Mouse (Mus musculus) brown adipose tissue, adult 24 weeks (tissue): ENCODE measurements around the gene L3mbtl4. TPM values are rescaled to one million over a fixed set of nuclear protein-coding genes. Genes with fewer than 3 reads are reported as not detected.
"Not testable (repeated sequence)": the region's sequence is repeated elsewhere in the genome, so short reads cannot be mapped to it uniquely, and the experiment has no call there.

Experiments
- H3K27ac ChIP-seq: fragments of 200-500 bp; replicated peaks from 2 replicates; pipeline ENCODE4 v1.5.1; 2012; ENCODE audit warnings: low read depth, mild to moderate bottlenecking, low read length
- H3K4me1 ChIP-seq: fragments of 200-500 bp; 2 replicates; pipeline ENCODE4 v1.6.1; 2012; ENCODE audit warnings: low read length, mixed read lengths; ENCODE audit not compliant: control insufficient read depth, insufficient read depth, insufficient read length
- H3K4me3 ChIP-seq: fragments of 200-500 bp; 2 replicates; pipeline ENCODE4 v1.5.1; 2012; ENCODE audit warnings: low read depth, mild to moderate bottlenecking, low read length, moderate library complexity; ENCODE audit not compliant: insufficient read depth
- polyA plus RNA-seq: library from polyadenylated mRNA; stranded (reverse); fragments of >200 nt; gene quantifications from 2 replicates; pipeline ENCODE4 v1.2.4, GENCODE M21; 2012; ENCODE audit not compliant: missing spikeins, insufficient read depth, insufficient read length

Gene L3mbtl4
- polyA plus RNA-seq, 1 experiment: not detected

GRCm38 (mm10) chr17:68320940-68321339 lies 47.3 kb downstream of the L3mbtl4 start:
- no peak overlapping the region for H3K4me3 ChIP-seq
- H3K27ac ChIP-seq: no peak overlapping the region
- H3K4me1 ChIP-seq: no peaks in the 10 kb centered on the region

GRCm38 (mm10) chr17:68322607-68323006 lies 49.0 kb downstream of the L3mbtl4 start:
- Histone ChIP-seq H3K27ac (no peak overlapping the region), H3K4me3 (no peak overlapping the region), H3K4me1 (no peaks in the 10 kb centered on the region)

DNA sequence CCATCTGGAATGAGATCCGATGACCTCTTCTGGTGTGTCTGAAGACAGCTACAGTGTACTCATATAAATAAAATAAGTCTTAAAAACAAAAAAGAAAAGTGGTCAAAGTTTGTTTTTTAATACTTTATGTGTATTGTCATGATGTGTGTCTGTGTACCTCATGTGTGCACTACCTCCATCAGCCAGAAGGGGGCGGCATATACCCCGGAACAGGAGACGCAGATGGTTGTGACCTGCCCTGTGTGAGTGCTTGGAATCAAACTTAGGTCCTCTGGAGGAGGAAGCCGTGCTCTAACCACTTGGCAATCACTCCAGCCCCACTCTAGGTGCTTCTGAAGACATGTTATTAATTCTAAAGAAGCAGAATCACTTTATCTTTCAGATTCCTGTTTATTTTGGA lies 58.6 kb downstream of the L3mbtl4 start:
- Histone ChIP-seq H3K4me1 (no peaks in the 10 kb centered on the region), H3K27ac (no peak overlapping the region), H3K4me3 (no peak overlapping the region)

GRCm38 (mm10) chr17:68333382-68333781 lies 59.8 kb downstream of the L3mbtl4 start:
- Histone ChIP-seq H3K27ac (no peak overlapping the region), H3K4me1 (no peaks in the 10 kb centered on the region), H3K4me3 (no peak overlapping the region)

DNA sequence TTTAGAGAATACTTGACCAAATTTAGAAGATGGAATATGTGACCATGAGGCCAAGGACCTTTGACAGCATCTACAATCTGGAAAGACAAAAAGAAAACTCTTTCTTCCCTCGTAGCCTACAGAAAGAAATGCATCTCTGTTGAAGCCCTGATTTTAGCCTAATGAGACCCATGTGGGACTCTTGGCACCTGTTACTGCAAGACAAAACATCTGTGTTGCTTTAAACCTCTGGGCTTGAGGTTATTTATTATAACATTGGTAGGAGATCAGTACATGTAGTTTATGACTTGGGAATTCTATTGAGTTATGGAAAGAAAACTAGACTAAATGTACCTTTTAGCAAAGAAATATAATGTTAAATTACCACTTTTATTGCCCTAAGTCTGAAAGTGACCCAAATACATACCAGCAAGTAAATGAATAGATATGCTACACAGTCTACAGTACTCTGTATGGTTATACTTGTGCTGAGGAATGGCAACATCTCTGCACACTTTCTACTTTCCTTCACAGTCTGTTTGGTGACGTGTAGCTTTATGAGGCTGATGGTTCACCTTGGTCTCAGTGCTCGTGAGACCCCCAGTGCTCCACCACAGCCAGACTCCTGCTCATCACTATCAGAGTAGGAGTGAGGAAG lies 65.4 kb downstream of the L3mbtl4 start:
- no peak overlapping the region for H3K27ac ChIP-seq
- no peaks in the 10 kb centered on the region for H3K4me1 ChIP-seq
- no peak overlapping the region for H3K4me3 ChIP-seq

DNA sequence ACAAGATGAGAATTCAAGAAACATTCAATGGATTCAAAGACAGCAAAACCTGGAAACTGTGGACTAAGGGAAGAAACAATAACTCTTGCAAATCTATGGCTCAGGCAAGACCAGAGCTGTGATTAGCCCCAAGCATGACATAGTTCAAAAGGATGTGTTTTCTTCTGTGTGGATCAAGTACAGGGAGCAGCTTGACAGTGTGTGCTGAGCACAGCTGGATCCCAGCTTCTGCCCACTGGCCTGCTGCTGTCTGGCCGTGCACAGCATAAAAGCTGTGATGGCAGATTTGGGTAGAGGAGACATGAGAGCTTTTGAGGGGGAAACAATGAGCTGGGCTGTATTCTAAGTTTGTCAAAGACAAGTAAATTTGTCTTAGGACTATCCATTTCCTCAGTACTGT lies 84.1 kb downstream of the L3mbtl4 start:
- Histone ChIP-seq H3K4me1 (no peaks in the 10 kb centered on the region), H3K4me3 (no peak overlapping the region), H3K27ac (no peak overlapping the region)

- Histone ChIP-seq H3K27ac (no peak overlapping the region), H3K4me1 (no peaks in the 10 kb centered on the region), H3K4me3 (no peak overlapping the region)
Observed at GRCm38 (mm10) chr17:68371101-68371500, 97.5 kb downstream of the L3mbtl4 start.

GRCm38 (mm10) chr17:68388481-68388880 lies 114.9 kb downstream of the L3mbtl4 start:
- no peaks in the 10 kb centered on the region for H3K4me1 ChIP-seq
- no peak overlapping the region for H3K4me3 ChIP-seq
- no peak overlapping the region for H3K27ac ChIP-seq

DNA sequence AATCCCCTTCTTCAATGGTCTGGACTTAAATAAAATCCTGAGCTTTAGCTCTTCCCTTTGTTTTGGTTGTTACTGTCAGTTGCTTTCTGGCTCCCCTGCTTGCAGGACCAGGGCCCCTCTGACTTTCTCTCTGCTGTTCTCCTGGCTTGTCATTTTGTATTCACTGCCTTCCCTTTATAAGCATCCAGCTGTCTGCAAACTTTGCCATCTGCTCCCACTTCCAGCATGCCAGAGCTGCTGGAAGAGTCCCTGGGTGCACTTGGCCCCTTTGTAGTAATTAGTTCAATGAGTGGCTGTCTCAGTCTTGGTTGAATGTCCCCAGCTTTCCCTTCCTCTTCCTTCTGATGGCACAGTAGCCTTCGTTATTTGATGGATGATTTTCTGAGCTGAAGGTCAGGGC lies 132.4 kb downstream of the L3mbtl4 start:
- Histone ChIP-seq H3K27ac (no peak overlapping the region), H3K4me1 (no peaks in the 10 kb centered on the region), H3K4me3 (no peak overlapping the region)

DNA sequence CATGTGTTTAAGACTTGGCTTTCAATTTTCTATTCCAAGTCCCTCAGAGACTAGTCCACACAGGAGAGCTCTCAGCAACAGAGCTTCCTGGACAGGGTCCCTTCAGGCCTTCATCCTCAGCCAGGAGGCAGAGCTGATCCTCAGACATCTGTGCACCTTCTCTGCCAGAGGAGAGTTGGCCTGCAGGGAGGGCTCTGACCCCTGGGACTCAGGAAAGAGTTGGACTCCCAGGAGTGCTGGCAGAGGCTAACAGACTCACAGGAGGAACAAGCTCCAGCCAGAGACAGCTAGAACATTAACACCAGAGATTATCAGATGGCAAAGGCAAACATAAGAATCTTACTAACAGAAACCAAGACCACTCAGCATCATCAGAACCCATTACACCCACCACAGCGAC lies 133.5 kb downstream of the L3mbtl4 start:
- not testable (repeated sequence) for H3K4me1 ChIP-seq, H3K4me3 ChIP-seq, H3K27ac ChIP-seq

- no peak overlapping the region for H3K4me3 ChIP-seq
Observed at GRCm38 (mm10) chr17:68422663-68423498, 149.3 kb downstream of the L3mbtl4 start.

GRCm38 (mm10) chr17:68433576-68433975 lies 160.0 kb downstream of the L3mbtl4 start:
- no peak overlapping the region for H3K27ac ChIP-seq

More at GRCm38 (mm10) chr17:68422663-68423498, 149.3 kb downstream of the L3mbtl4 start:
- Histone ChIP-seq H3K27ac (no peak overlapping the region), H3K4me1 (no peaks in the 10 kb centered on the region)

GRCm38 (mm10) chr17:68450921-68451320 lies 177.3 kb downstream of the L3mbtl4 start:
- H3K4me1 ChIP-seq: no peaks in the 10 kb centered on the region
- no peak overlapping the region for H3K27ac ChIP-seq
- no peak overlapping the region for H3K4me3 ChIP-seq

More at GRCm38 (mm10) chr17:68433576-68433975, 160.0 kb downstream of the L3mbtl4 start:
- no peaks in the 10 kb centered on the region for H3K4me1 ChIP-seq
- no peak overlapping the region for H3K4me3 ChIP-seq

DNA sequence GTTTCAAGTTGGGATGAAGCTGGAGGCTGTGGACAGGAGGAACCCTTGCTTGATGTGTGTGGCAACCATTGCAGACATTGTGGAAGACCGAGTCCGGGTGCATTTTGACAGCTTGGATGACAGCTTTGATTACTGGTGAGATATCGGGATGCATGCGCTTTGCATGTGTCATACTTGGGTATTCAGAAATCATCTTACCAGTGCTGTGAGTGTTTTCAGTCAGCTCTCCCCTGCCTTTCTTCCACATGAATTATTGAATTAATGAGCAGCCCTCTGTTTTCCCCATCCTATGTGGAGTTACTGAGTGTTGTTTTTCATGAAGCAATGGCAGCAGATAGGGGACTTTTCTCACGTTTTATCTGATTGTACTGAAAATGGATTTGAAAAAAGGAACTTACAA lies 187.9 kb downstream of the L3mbtl4 start:
- H3K4me3 ChIP-seq: no peak overlapping the region
- no peak overlapping the region for H3K27ac ChIP-seq
- H3K4me1 ChIP-seq: no peaks in the 10 kb centered on the region

DNA sequence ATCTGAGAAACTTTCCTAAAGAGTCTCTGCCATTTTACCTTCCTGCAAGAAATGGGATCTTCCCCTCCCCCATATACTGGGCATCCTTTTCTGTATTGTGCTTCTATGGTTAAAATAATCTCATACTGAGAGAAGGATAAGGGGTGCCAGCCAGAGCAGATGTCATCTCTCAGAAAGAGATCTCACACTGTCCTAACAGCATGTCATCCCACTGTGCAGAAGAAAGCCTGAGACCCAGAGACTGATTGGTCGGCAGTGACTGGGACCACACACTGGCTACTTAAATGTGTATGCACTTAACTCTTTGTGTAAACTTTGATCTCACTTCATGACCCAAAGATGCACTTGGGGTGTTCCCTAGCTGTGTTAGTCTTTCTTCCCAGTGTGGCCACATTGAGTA lies 193.7 kb downstream of the L3mbtl4 start:
- Histone ChIP-seq H3K4me1 (no peaks in the 10 kb centered on the region), H3K27ac (no peak overlapping the region), H3K4me3 (no peak overlapping the region)
